ENCODE assay signal across 16 mouse cellular contexts in genomic region chr14:102922496-102922993, GRCm38 (mm10). TPM values are rescaled to one million over a fixed set of nuclear protein-coding genes. Genes with fewer than 3 reads are reported as not detected.
DNase-seq lines count a peak whose midpoint lies in the region; TF ChIP-seq lines count a peak whose summit lies in the region.
"Had no signal": no experiment of that assay in that cellular context is flagged by ENCODE, and none has a peak within 500 bp of the region (broad histone marks: within the 10 kb centered on the region; RNA-seq: fewer than 3 reads in every experiment).

No protein-coding gene starts in this region.

- DNase-seq in heart, adult 2 months, result no peak
- DNase-seq in heart, postnatal 25 days (ENCODE audit: low spot score), result no peak
- DNase-seq in lung, postnatal 10 days, result peak; percentile 19
- no peak for DNase-seq in lung, postnatal 14 days
- peak; percentile 35 for DNase-seq in large intestine, adult 2 months (ENCODE audit: low read depth, low spot score)
- DNase-seq in splenic B cell, adult 2 months (ENCODE audit: low read depth, low spot score), result peak; percentile 50
- DNase-seq in right cerebral cortex, adult 2 months (ENCODE audit: low spot score in 2 of 2), result no peak
- no peak for DNase-seq in layer of hippocampus, postnatal 10 days (ENCODE audit: low spot score in 2 of 2)
- DNase-seq: cerebellum, adult 18-20 months; gastrocnemius, postnatal 10 days; right cerebral cortex, adult 18-20 months had no signal

- 0 out of 2 replicates have a peak, but pooled peaks have one; percentile 15 for TF ChIP-seq POLR2A in heart, adult 2 months (IDR thresholded peaks at IDR 0.05; ENCODE audit: insufficient read depth, low read depth, low read length)

- 44% methylated on average over 5 of the region's 5 CpGs for WGBS in heart, adult 2 months
- 43% methylated on average over 5 of the region's 5 CpGs for WGBS in large intestine, adult 2 months

- intact Hi-C loops in heart, adult 2 months (cut with DNase I), result no loop called here
- intact Hi-C loops in heart, postnatal 25 days (cut with DNase I), result loop anchor here (10.0 kb wide), 1 partner anchor 52 kb away; no protein-coding TSS in a partner anchor

- no peaks in the 10 kb centered on the region for H3K79me2 ChIP-seq in heart, adult 2 months (replicated peaks; ENCODE audit: control insufficient read depth, insufficient read depth, low read length)

- peak overlapping the region; percentile 38 for H3K27ac ChIP-seq in heart, adult 2 months
- H3K27ac ChIP-seq: embryonic facial prominence, embryonic 13.5 days; hindbrain, embryonic 13.5 days; left cerebral cortex, adult 2 months; midbrain, embryonic 12.5 days had no signal

- TF ChIP-seq CTCF in heart, adult 2 months (IDR thresholded peaks at IDR 0.05), result no peak

- H3K9ac ChIP-seq in heart, adult 2 months (ENCODE audit: low read depth, low read length), result peak overlapping the region; percentile 44; the same call in 1 of the 2 replicates
- H3K9ac ChIP-seq: embryonic facial prominence, embryonic 13.5 days; heart, embryonic 12.5 days; hindbrain, embryonic 13.5 days; midbrain, embryonic 12.5 days had no signal

- TF ChIP-seq EP300 in heart, adult 2 months (IDR thresholded peaks at IDR 0.05; ENCODE audit: insufficient read depth, low read depth, low read length), result no peak

- H3K4me3 ChIP-seq in heart, adult 2 months, result no peak overlapping the region
- H3K4me3 ChIP-seq: embryonic facial prominence, embryonic 13.5 days; heart, embryonic 12.5 days; hindbrain, embryonic 13.5 days; left cerebral cortex, adult 2 months; midbrain, embryonic 12.5 days had no signal

- no peaks in the 10 kb centered on the region; the same call in 1 of the 2 replicates for H3K36me3 ChIP-seq in heart, adult 2 months (ENCODE audit: control insufficient read depth, insufficient read depth, low read length)
- no peaks in the 10 kb centered on the region for H3K36me3 ChIP-seq in splenic B cell, adult 2 months (ENCODE audit: control insufficient read depth, insufficient read depth, low read length, poor library complexity, severe bottlenecking)
- H3K36me3 ChIP-seq: embryonic facial prominence, embryonic 13.5 days; heart, embryonic 12.5 days; hindbrain, embryonic 13.5 days; midbrain, embryonic 12.5 days had no signal

- peaks cover 2% of the 10 kb centered on the region; the same call in 1 of the 2 replicates for H3K4me1 ChIP-seq in heart, adult 2 months (ENCODE audit: control insufficient read depth, insufficient read depth, low read length)
- H3K4me1 ChIP-seq: midbrain, embryonic 12.5 days had no signal

- no peaks in the 10 kb centered on the region for H3K27me3 ChIP-seq in heart, adult 2 months (ENCODE audit: control insufficient read depth, insufficient read depth, low read length)
- H3K27me3 ChIP-seq in splenic B cell, adult 2 months (ENCODE audit: control insufficient read depth, insufficient read depth, low read length, poor library complexity, severe bottlenecking), result no peaks in the 10 kb centered on the region
- H3K27me3 ChIP-seq: embryonic facial prominence, embryonic 13.5 days; heart, embryonic 12.5 days; hindbrain, embryonic 13.5 days; midbrain, embryonic 12.5 days had no signal

RNA-seq across cellular contexts. Expression of gene Kctd12, which starts 59.9 kb away (rescaled TPM):
- 10 to 100 TPM; 18.1 to 22.3 TPM for total RNA-seq in heart, adult 2 months (2021)
- polyA plus RNA-seq in heart, adult 2 months (2012; rRNA removed), result 7.1 and 11.3 TPM in 2 replicates
- 10 to 100 TPM; 20.3 to 23.7 TPM for total RNA-seq in heart, postnatal 25 days (2021)
- polyA plus RNA-seq in large intestine, adult 2 months (2012; rRNA removed), result 7.3 and 14.1 TPM in 2 replicates
- 100 to 1,000 TPM in 1 of 2 experiments, 10 to 100 TPM in 1; 90.5 to 105 TPM for total RNA-seq in layer of hippocampus, postnatal 10 days (2021)

Comparison
In these comparisons a context has a peak if more than half of its experiments do, and no peak if none do; other contexts are left out.
1. DNase-seq: peak in lung, postnatal 10 days (single experiment), large intestine, adult 2 months (single experiment) and splenic B cell, adult 2 months (single experiment); none in heart, adult 2 months (0 of 2), heart, postnatal 25 days (single experiment), lung, postnatal 14 days (single experiment), right cerebral cortex, adult 2 months (0 of 2) and layer of hippocampus, postnatal 10 days (0 of 2).